Mouse (Mus musculus) bone marrow, adult 2 months (tissue): ENCODE data around the gene Fam83g.

Experiments
- CTCF ChIP-seq: fragments of 200-500 bp; IDR thresholded peaks from 2 replicates; pipeline ENCODE4 v1.5.1; 2011; ENCODE audit warnings: low read length, control low read depth; ENCODE audit not compliant: control insufficient read depth, insufficient read depth
- POLR2A ChIP-seq: fragments of 200-500 bp; IDR thresholded peaks from 2 replicates; pipeline ENCODE4 v1.6.1; 2011; ENCODE audit warnings: low read depth, mild to moderate bottlenecking, control low read depth, low read length, borderline replicate concordance; ENCODE audit not compliant: control insufficient read depth

DNA sequence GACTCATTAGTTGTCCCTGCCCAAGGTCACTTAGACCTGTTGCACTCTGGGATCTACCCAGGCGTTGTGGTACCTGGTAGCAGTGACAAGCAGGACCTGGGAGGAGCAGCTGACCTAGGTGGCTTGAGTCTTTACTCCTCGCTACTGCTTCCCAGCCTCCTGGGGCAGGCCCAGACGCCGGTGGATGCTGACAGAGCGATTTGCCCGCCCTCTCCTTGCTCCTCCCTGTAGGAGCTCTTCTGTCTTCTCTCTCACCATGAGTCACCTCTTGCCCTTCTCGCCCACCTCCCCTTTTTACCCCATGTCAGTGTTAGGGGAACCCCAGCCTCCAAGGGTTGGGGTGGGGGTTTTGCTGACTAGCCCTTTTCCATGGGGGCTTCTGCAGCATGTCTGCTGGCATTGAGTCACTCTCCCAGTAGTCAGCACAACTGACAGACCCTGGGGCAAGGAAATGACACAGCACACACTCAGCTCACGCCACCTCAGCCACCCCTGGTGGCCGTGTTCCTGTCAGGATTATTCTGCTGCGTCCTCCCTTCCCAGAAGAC is 3.1 kb downstream of the Fam83g start:
- TF ChIP-seq CTCF (no peak), POLR2A (no peak)
